Mouse (Mus musculus) cortical plate, adult 2 months (tissue): ENCODE data around the gene Tmem254b. TPM values are rescaled to one million over a fixed set of nuclear protein-coding genes. Genes with fewer than 3 reads are reported as not detected.

Experiments used
- polyA plus RNA-seq: library from polyadenylated mRNA; depleted of rRNA; stranded (reverse); fragments of >200 nt; gene quantifications from 2 replicates; pipeline ENCODE4 v1.2.3, GENCODE M21; 2012; rRNA removed

Gene Tmem254b
- polyA plus RNA-seq, 1 experiment, result 17.5 TPM

Other genes starting within 250 kb of the Tmem254b start
- 0.95 and 1.5 TPM in 2 replicates for gene Duxbl1, start 228.5 kb downstream of the Tmem254b start, polyA plus RNA-seq
- 3.7 and 6.9 TPM in 2 replicates for gene Gm9780, start 164.3 kb downstream of the Tmem254b start, polyA plus RNA-seq
- gene Tmem254c, start 139.7 kb downstream of the Tmem254b start, polyA plus RNA-seq, result not detected in 2 replicates
- not detected in 2 replicates for gene Cphx2, start 125.5 kb downstream of the Tmem254b start, polyA plus RNA-seq
- not detected in 2 replicates for gene Cphx3, start 124.7 kb downstream of the Tmem254b start, polyA plus RNA-seq
- gene Duxbl2, start 88.7 kb downstream of the Tmem254b start, polyA plus RNA-seq, result 0.25 TPM in 1 of 2 replicates, not detected in the other
- 4.3 and 4.4 TPM in 2 replicates for gene Plac9b, start 24.6 kb downstream of the Tmem254b start, polyA plus RNA-seq
- gene Duxbl3, start 50.9 kb upstream of the Tmem254b start, polyA plus RNA-seq, result 1.0 TPM in 1 of 2 replicates, not detected in the other